Mouse (Mus musculus): ENCODE measurements around the gene Lamb3.

DNA sequence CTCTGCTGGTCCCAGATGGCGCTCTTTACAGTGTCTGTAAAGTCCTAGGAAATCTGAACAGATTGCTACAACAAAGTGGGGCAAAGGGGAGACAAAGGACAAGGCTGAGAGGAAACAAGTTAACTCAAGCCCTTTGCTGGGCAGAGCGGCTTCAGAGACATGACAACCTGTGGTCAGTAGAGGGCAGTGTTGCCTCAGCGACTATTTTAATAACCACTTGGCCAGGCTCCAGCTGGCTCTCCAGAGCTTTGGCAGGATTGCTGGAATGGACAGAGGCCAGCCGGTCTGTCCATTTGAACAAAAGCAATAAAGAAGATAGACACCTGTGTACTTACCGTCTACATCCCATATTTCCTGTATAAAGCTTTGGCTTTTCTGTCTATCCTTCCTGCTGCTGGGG lies 178.6 kb downstream of the Lamb3 start:
- no peak for TF ChIP-seq POLR2A (IDR thresholded peaks at IDR 0.05; ENCODE audit: insufficient read depth, low read depth, low read length)
- TF ChIP-seq CTCF (IDR thresholded peaks at IDR 0.05; ENCODE audit: insufficient read depth, low read depth, low read length) = peak; percentile 51; the same call in 1 of the 2 replicates

All from olfactory bulb, adult 2 months (tissue).